In genomic region chr19:57248781-57249180, GRCm38 (mm10) we compare ENCODE assay signal across 22 mouse cellular contexts.
"Had no signal": no experiment of that assay in that cellular context is flagged by ENCODE, and none has a peak within 500 bp of the region (broad histone marks: within the 10 kb centered on the region; RNA-seq: fewer than 3 reads in every experiment).

No protein-coding gene starts in this region.

- ATAC-seq: inflammation-experienced regulatory T-cells, adult 6 months; intestine, embryonic 16.5 days; liver, embryonic 12.5 days had no signal

- H3K27me3 ChIP-seq: liver, embryonic 12.5 days; liver, embryonic 15.5 days; neural tube, embryonic 12.5 days; neural tube, embryonic 15.5 days; stomach, embryonic 15.5 days had no signal

- H3K36me3 ChIP-seq: limb, embryonic 13.5 days; liver, embryonic 12.5 days; liver, embryonic 15.5 days; midbrain, embryonic 10.5 days; neural tube, embryonic 12.5 days; neural tube, embryonic 15.5 days; stomach, embryonic 15.5 days had no signal

- DNase-seq: kidney, adult 18-20 months; kidney, adult 9 months; kidney, postnatal 14 days; kidney, postnatal 4 days; left cerebral cortex, postnatal 4 days; liver; lung, embryonic 14.5 days; midbrain, embryonic 14.5 days; right cerebral cortex, adult 18-20 months; right cerebral cortex, postnatal 25 days; spleen, adult 18-20 months; thymus, postnatal 25 days had no signal

- H3K9me3 ChIP-seq: limb, embryonic 13.5 days; liver, embryonic 12.5 days; liver, embryonic 15.5 days; megakaryocyte, embryonic 14.5 days; midbrain, embryonic 10.5 days; neural tube, embryonic 12.5 days; neural tube, embryonic 15.5 days; stomach, embryonic 15.5 days had no signal

- H3K4me1 ChIP-seq: liver, embryonic 12.5 days; liver, embryonic 15.5 days; megakaryocyte, embryonic 14.5 days; midbrain, embryonic 10.5 days; neural tube, embryonic 12.5 days had no signal

- H3K4me2 ChIP-seq: limb, embryonic 13.5 days; liver, embryonic 12.5 days; liver, embryonic 15.5 days; lung, embryonic 14.5 days; neural tube, embryonic 12.5 days; neural tube, embryonic 15.5 days; stomach, embryonic 15.5 days had no signal

- H3K27ac ChIP-seq: limb, embryonic 13.5 days; liver, embryonic 12.5 days; liver, embryonic 15.5 days; midbrain, embryonic 10.5 days; neural tube, embryonic 12.5 days; neural tube, embryonic 15.5 days; stomach, embryonic 15.5 days had no signal

- H3K4me3 ChIP-seq: limb, embryonic 13.5 days; liver, embryonic 12.5 days; liver, embryonic 15.5 days; megakaryocyte, embryonic 14.5 days; midbrain, embryonic 10.5 days; neural tube, embryonic 12.5 days; neural tube, embryonic 15.5 days; stomach, embryonic 15.5 days had no signal

- H3K9ac ChIP-seq: limb, embryonic 13.5 days; liver, embryonic 12.5 days; liver, embryonic 15.5 days; lung, embryonic 14.5 days; neural tube, embryonic 12.5 days; neural tube, embryonic 15.5 days; stomach, embryonic 15.5 days had no signal
